Mouse (Mus musculus): Measurements from ENCODE around the gene Brca2. TPM values are rescaled to one million over a fixed set of nuclear protein-coding genes. Genes with fewer than 3 reads are reported as not detected.

Gene Brca2
- polyA plus RNA-seq, 1 experiment from 2014 or later, result 12.7 TPM

DNA sequence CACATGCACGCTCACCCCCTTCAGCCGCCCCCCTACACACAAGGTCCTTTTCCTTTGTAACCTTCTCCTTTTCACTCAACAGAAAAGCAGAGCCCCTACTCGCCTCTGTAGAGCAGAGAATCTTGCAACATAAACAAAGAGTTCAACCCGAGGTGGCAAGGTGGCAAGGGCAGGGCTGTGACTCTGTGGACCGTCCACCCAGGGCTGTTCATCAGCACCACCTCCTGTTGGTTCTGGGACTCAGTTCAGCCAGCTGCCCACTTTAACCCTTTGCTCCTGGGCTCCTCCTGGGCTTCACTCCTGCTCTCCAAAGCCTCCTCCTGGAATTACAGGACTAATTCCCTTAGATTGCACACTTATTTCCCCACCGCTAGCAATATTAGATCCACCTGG lies 61.9 kb downstream of the Brca2 start:
- DNase-seq (ENCODE audit: low spot score), result no peak
- Histone ChIP-seq H3K4me2 (ENCODE audit: low read length) (no peak overlapping the region), H3K27ac (no peak overlapping the region), H3K27me3 (ENCODE audit: insufficient read depth, low read length) (no peaks in the 10 kb centered on the region), H3K9ac (ENCODE audit: low read depth, low read length) (no peak overlapping the region), H3K4me3 (replicated peaks; ENCODE audit: low read depth, low read length) (no peak overlapping the region), H3K36me3 (ENCODE audit: insufficient read depth, low read length) (no peaks in the 10 kb centered on the region), H3K4me1 (replicated peaks; ENCODE audit: insufficient read depth, low read length) (no peaks in the 10 kb centered on the region), H3K9me3 (replicated peaks; ENCODE audit: low read length) (no peaks in the 10 kb centered on the region)
- TF ChIP-seq CTCF (IDR thresholded peaks at IDR 0.05; ENCODE audit: low read depth), result no peak
- WGBS, result 29% methylated on average over 6 of the region's 6 CpGs
- no peak for ATAC-seq (replicated peaks; ENCODE audit: low FRiP score, low read depth)

DNA sequence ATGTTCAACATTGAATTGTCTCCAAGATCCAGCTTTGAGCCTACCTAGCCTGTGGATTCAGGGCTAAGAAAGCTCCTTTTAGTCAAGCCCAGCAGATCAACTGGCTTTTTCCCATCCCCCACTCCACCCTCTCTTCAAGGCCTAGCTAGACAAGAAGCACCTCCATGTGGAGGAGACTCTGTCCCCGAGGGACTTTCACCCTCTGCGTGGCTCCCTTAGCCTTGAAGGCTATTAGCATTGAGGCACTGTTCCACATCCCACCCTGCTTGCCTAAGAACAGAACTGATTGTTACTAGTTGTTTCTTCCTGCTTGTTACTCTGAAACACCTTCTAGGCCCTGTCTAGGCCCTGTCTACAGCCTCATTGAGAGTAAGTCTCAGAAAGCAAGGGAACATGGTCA lies 67.5 kb downstream of the Brca2 start:
- H3K4me1 ChIP-seq (replicated peaks; ENCODE audit: insufficient read depth, low read length), result peaks cover 9% of the 10 kb centered on the region; the same call in 1 of the 2 replicates
- ATAC-seq (replicated peaks; ENCODE audit: low FRiP score, low read depth), result no peak
- no peaks in the 10 kb centered on the region for H3K27me3 ChIP-seq (ENCODE audit: insufficient read depth, low read length)
- H3K27ac ChIP-seq, result no peak overlapping the region
- no peaks in the 10 kb centered on the region for H3K36me3 ChIP-seq (ENCODE audit: insufficient read depth, low read length)
- H3K4me3 ChIP-seq (replicated peaks; ENCODE audit: low read depth, low read length), result no peak overlapping the region
- 62% methylated on average over 2 of the region's 2 CpGs for WGBS
- no peak for TF ChIP-seq CTCF (IDR thresholded peaks at IDR 0.05; ENCODE audit: low read depth)
- DNase-seq (ENCODE audit: low spot score), result no peak
- no peaks in the 10 kb centered on the region for H3K9me3 ChIP-seq (replicated peaks; ENCODE audit: low read length)
- H3K4me2 ChIP-seq (ENCODE audit: low read length), result no peak overlapping the region
- H3K9ac ChIP-seq (ENCODE audit: low read depth, low read length), result no peak overlapping the region

DNA sequence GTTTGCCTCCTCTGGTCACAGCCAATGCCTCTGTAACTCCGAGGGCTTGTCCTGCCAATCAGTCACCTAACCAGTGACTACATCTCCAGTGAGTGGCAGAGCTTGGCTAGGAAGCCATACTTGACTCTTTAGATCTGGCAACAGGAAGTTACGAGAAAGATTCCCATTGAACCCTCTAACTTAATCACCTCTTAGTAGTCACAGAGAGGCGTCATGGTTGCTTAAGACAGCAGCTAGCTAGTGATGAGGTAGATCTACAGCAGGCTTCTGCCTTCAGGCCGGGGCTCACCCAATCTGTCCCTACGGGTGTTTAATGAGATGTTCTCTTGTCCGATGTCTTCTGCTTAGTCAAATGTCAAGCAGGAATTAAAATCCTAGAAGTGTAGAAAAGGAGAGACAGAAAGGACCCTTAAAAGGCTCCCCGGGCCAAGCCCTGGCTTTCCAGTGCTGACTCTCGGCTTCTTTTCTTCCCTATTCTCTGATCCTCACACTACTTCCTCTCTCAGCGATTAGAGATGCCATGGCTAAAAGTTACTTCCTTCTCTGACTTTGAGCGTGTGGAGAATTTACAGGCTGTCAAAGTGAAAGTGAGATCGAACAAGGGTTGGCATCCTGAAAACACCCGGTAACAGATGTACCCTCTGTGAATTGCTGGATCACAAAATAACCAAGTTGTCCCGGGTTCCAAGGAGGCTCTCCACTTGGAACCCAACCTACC lies 69.9 kb downstream of the Brca2 start:
- H3K4me1 ChIP-seq (replicated peaks; ENCODE audit: insufficient read depth, low read length), result peaks cover 9% of the 10 kb centered on the region; the same call in 1 of the 2 replicates
- H3K4me2 ChIP-seq (ENCODE audit: low read length), result peak overlapping the region; percentile 100; the same call in 1 of the 2 replicates
- H3K36me3 ChIP-seq (ENCODE audit: insufficient read depth, low read length), result no peaks in the 10 kb centered on the region
- no peaks in the 10 kb centered on the region for H3K27me3 ChIP-seq (ENCODE audit: insufficient read depth, low read length)
- DNase-seq (ENCODE audit: low spot score), result no peak
- no peak for ATAC-seq (replicated peaks; ENCODE audit: low FRiP score, low read depth)
- TF ChIP-seq CTCF (IDR thresholded peaks at IDR 0.05; ENCODE audit: low read depth), result no peak
- H3K4me3 ChIP-seq (replicated peaks; ENCODE audit: low read depth, low read length), result no peak overlapping the region
- no peak overlapping the region for H3K9ac ChIP-seq (ENCODE audit: low read depth, low read length)
- WGBS, result 75% methylated on average over 13 of the region's 13 CpGs
- H3K27ac ChIP-seq, result no peak overlapping the region
- H3K9me3 ChIP-seq (replicated peaks; ENCODE audit: low read length), result no peaks in the 10 kb centered on the region

DNA sequence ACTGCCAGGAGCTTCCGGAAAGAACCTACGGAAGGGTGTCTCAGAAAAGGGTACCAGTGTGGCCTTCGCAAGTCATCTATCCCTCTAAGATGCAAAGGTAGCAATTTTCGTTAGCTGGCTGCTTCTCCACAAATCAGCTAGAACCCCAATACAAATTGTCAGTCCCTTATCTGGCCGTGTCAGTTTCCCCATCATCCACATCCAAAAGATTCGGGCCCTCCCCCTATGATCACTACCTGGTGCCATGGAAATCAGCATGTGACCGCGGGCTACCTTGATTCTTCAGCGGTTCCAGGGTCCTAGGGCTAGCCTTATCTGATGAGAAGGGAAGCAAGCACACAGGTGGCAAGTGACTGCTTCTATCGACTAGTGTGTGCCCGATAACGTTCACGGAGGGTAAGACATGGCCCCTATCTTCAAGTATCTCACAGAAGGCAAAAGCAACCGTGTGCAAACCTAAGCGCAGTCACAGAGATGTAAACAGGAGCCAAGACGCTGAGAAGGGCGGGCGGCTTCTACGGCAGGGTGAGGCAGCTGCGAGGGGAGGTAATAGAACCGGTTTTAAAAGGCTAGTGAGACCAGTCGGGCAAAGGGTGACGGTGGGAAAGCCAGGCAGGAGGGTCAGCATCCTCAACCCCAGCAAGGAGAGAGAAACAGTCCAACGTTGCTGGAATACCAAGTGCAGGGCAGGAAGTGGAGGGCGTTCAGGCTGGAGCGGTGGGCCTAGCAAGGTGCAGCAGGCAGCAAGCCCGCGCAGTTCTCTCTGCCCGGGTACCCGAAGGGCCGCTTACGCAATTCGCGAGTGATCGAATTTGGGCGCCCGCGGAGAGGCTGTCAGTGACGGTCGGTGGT lies 70.7 kb downstream of the Brca2 start:
- 11% methylated on average over 40 of the region's 40 CpGs for WGBS
- Histone ChIP-seq H3K36me3 (ENCODE audit: insufficient read depth, low read length) (no peaks in the 10 kb centered on the region), H3K9me3 (replicated peaks; ENCODE audit: low read length) (no peaks in the 10 kb centered on the region), H3K4me3 (replicated peaks; ENCODE audit: low read depth, low read length) (peak overlapping the region; percentile 82), H3K27me3 (ENCODE audit: insufficient read depth, low read length) (no peaks in the 10 kb centered on the region), H3K4me2 (ENCODE audit: low read length) (peak overlapping the region; percentile 100), H3K4me1 (replicated peaks; ENCODE audit: insufficient read depth, low read length) (peaks cover 9% of the 10 kb centered on the region; the same call in 1 of the 2 replicates), H3K27ac (no peak overlapping the region), H3K9ac (ENCODE audit: low read depth, low read length) (peak overlapping the region; percentile 75)
- no peak for TF ChIP-seq CTCF (IDR thresholded peaks at IDR 0.05; ENCODE audit: low read depth)
- peak; percentile 26; the same call in 1 of the 2 replicates for ATAC-seq (replicated peaks; ENCODE audit: low FRiP score, low read depth)
- peak; percentile 46 for DNase-seq (ENCODE audit: low spot score)

DNA sequence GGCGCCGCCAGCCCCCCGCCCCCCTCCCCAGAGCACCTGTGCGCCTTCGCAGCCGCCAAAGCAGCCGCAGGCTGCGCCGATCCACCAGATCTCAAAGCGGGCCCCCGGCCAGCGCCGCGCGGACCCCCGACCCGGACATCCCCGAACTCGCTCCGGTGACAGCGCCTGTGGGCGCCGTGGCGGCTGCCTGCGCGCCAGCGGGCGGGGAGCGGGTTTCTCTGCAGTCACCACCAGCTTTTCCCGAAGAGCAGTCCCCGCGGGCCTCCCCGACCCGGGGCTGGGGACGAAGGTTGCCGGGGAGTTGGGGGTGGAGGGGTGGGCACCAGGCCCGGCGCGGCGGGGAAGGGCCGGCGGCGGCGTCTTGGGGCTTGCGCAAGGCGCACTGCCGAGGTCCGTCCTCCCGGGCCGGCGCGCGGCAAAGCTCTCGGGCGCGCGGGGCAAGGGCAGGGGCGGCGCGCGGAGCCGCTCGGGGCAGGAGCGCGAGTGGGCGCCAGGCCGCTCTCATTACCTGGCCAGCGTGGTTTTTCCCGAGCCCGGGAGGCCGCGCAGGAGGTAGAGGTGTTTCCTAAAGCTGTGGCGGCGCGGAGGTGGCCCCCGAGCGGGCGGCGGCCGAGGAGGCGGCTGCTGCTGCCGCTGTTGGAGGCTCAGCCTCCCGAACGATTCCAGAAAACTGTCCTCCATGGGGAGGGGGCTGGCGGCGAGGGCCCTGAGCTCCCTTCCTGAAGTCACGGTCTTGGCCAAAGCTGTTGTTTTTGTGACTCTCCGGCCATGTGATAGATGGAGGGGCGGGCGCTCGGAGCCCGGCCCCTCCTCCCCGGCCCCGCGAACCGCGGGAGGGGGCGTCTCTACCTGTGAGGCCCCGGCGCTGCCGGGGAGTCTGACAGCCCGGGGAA lies 71.6 kb downstream of the Brca2 start:
- H3K27me3 ChIP-seq (ENCODE audit: insufficient read depth, low read length), result no peaks in the 10 kb centered on the region
- H3K9me3 ChIP-seq (replicated peaks; ENCODE audit: low read length), result no peaks in the 10 kb centered on the region
- H3K36me3 ChIP-seq (ENCODE audit: insufficient read depth, low read length), result no peaks in the 10 kb centered on the region
- 1% methylated on average over 95 of the region's 102 CpGs for WGBS
- peak overlapping the region; percentile 100 for H3K4me2 ChIP-seq (ENCODE audit: low read length)
- peak overlapping the region; percentile 75 for H3K9ac ChIP-seq (ENCODE audit: low read depth, low read length)
- peak; percentile 59 for DNase-seq (ENCODE audit: low spot score)
- no peak for TF ChIP-seq CTCF (IDR thresholded peaks at IDR 0.05; ENCODE audit: low read depth)
- H3K4me1 ChIP-seq (replicated peaks; ENCODE audit: insufficient read depth, low read length), result peaks cover 9% of the 10 kb centered on the region; the same call in 1 of the 2 replicates
- no peak overlapping the region for H3K27ac ChIP-seq
- peak; percentile 68 for ATAC-seq (replicated peaks; ENCODE audit: low FRiP score, low read depth)
- H3K4me3 ChIP-seq (replicated peaks; ENCODE audit: low read depth, low read length), result peak overlapping the region; percentile 82
